Mouse (Mus musculus): ENCODE data around the gene Limch1. TPM values are rescaled to one million over a fixed set of nuclear protein-coding genes. Genes with fewer than 3 reads are reported as not detected.

Gene Limch1
- polyA plus RNA-seq, 1 experiment from 2014 or later, result 12.7 TPM

DNA sequence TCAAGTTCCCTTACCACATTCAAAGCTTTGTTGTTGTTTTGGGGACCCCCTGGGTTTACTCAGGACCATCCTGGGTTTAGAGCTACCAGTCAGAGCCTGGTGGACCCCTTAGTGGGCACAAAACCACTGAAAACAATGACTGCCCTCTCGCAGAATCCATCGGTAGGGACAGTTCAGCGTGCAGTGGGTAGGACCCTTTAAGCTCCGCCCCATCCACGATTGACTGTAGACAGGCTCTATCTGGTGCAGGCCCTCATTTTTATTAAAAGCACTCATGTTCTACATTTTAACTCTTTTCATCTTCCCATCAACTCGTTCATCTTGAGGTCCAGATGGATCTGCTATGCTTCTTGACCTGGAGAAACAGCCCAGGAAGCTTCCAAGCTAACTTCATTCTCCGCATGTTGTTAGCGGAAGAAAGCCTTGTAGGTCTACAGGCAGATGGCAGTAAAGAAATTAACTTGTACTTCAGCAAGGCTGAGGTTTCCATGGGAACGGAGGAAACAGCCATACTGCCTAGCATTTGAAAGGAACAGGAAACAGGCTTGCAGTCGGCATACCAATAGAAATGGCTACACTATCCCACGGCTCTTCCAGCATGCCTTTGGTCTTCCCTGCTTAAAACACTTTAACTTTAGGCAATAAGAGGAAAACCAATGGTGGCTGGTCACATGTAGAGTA, 14.9 kb upstream of the Limch1 start:
- no peak overlapping the region for H3K9ac ChIP-seq (replicated peaks; ENCODE audit: low read depth, low read length)
- no peaks in the 10 kb centered on the region for H3K36me3 ChIP-seq (ENCODE audit: control insufficient read depth, insufficient read depth, low read length)
- no peak overlapping the region for H3K4me3 ChIP-seq (ENCODE audit: low read depth, low read length)
- WGBS, result 56% methylated on average over 11 of the region's 11 CpGs
- H3K4me1 ChIP-seq (ENCODE audit: control insufficient read depth, insufficient read depth, low read length), result no peaks in the 10 kb centered on the region
- H3K27ac ChIP-seq (ENCODE audit: low read length), result no peak overlapping the region
- H3K27me3 ChIP-seq (ENCODE audit: control insufficient read depth, insufficient read depth, low read length), result no peaks in the 10 kb centered on the region
- no peak for ATAC-seq (ENCODE audit: insufficient number of reproducible peaks, insufficient read depth, low FRiP score, low read depth)
- H3K9me3 ChIP-seq (ENCODE audit: control insufficient read depth, low read depth, low read length), result no peaks in the 10 kb centered on the region
- no peak overlapping the region for H3K4me2 ChIP-seq (replicated peaks; ENCODE audit: low read depth, low read length)

DNA sequence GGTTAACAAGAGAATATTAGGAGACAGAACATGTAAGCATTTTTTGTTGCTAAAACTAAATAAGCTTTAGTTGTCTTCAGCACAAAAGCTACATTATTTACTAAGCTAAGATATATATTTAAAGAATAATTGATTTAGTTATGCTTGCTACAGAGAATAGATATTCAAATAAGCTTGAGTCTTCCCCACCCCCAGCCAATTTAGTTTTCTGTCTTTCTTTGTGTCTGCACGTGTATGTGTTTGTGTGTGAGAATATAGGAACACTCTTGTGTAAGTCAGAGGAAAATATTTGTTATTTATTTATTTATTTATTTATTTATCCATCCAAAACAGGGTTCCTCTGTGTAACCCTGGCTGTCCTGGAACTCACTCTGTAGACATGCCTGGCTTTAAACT, 14.3 kb upstream of the Limch1 start:
- H3K27me3 ChIP-seq (ENCODE audit: control insufficient read depth, insufficient read depth, low read length), result no peaks in the 10 kb centered on the region
- no peak overlapping the region for H3K9ac ChIP-seq (replicated peaks; ENCODE audit: low read depth, low read length)

GRCm38 (mm10) chr5:66733556-66733955, 12.1 kb upstream of the Limch1 start:
- H3K27ac ChIP-seq (ENCODE audit: low read length), result no peak overlapping the region
- H3K9ac ChIP-seq (replicated peaks; ENCODE audit: low read depth, low read length), result no peak overlapping the region
- no peaks in the 10 kb centered on the region for H3K4me1 ChIP-seq (ENCODE audit: control insufficient read depth, insufficient read depth, low read length)
- no peak overlapping the region for H3K4me2 ChIP-seq (replicated peaks; ENCODE audit: low read depth, low read length)
- WGBS, result 97% methylated on average over 1 of the region's 1 CpGs
- no peaks in the 10 kb centered on the region for H3K36me3 ChIP-seq (ENCODE audit: control insufficient read depth, insufficient read depth, low read length)
- H3K9me3 ChIP-seq (ENCODE audit: control insufficient read depth, low read depth, low read length), result no peaks in the 10 kb centered on the region
- H3K4me3 ChIP-seq (ENCODE audit: low read depth, low read length), result no peak overlapping the region
- no peaks in the 10 kb centered on the region for H3K27me3 ChIP-seq (ENCODE audit: control insufficient read depth, insufficient read depth, low read length)
- ATAC-seq (ENCODE audit: insufficient number of reproducible peaks, insufficient read depth, low FRiP score, low read depth), result no peak

More for the DNA sequence above, 14.3 kb upstream of the Limch1 start:
- no peaks in the 10 kb centered on the region for H3K4me1 ChIP-seq (ENCODE audit: control insufficient read depth, insufficient read depth, low read length)
- 79% methylated on average over 1 of the region's 1 CpGs for WGBS
- no peaks in the 10 kb centered on the region for H3K36me3 ChIP-seq (ENCODE audit: control insufficient read depth, insufficient read depth, low read length)
- no peak overlapping the region for H3K27ac ChIP-seq (ENCODE audit: low read length)
- no peak for ATAC-seq (ENCODE audit: insufficient number of reproducible peaks, insufficient read depth, low FRiP score, low read depth)
- no peaks in the 10 kb centered on the region for H3K9me3 ChIP-seq (ENCODE audit: control insufficient read depth, low read depth, low read length)
- H3K4me2 ChIP-seq (replicated peaks; ENCODE audit: low read depth, low read length), result no peak overlapping the region
- no peak overlapping the region for H3K4me3 ChIP-seq (ENCODE audit: low read depth, low read length)

GRCm38 (mm10) chr5:66739376-66739775, 6.3 kb upstream of the Limch1 start:
- 95% methylated on average over 3 of the region's 3 CpGs for WGBS

DNA sequence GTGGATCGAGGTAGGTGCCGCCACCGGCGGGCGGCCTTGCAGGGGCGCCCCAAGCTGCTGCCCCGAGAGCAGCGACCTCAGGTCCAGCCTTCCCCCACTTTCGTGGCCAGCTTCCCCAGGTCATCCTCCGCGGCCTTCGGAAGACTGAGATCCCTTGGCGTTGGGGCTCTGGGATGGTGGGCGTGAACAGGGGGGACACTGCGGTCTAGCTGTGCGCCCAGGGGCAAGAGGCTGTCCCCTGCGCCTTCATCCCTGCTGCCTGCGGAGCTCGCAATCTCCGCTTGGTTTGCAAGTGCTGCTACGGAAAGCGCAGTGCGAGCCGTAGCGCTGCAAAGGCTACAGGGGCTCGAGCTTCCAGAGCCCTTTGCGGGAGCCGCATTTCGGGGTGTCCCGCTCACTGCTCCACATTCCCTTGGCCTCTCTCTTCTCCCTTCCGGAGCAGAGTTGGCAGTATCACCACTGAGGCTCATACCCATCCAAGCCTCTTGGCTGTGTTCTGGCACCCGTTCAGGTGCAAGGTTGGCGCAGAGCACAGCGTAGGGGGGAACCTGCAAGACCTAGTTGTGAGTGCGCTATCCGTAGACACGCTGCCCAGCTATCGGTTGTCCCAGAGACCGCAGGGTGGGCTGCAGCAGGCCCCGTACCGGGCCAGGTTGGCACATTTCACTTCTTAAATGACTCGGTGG, 512 bp downstream of the Limch1 start:
- peaks cover 3% of the 10 kb centered on the region for H3K27me3 ChIP-seq (ENCODE audit: control insufficient read depth, insufficient read depth, low read length)
- no peaks in the 10 kb centered on the region for H3K9me3 ChIP-seq (ENCODE audit: control insufficient read depth, low read depth, low read length)
- H3K9ac ChIP-seq (replicated peaks; ENCODE audit: low read depth, low read length), result peak overlapping the region; percentile 28; the same call in 1 of the 2 replicates
- H3K4me3 ChIP-seq (ENCODE audit: low read depth, low read length), result peak overlapping the region; percentile 60
- WGBS, result 1% methylated on average over 42 of the region's 42 CpGs
- peaks cover 5% of the 10 kb centered on the region; the same call in 1 of the 2 replicates for H3K4me1 ChIP-seq (ENCODE audit: control insufficient read depth, insufficient read depth, low read length)
- H3K27ac ChIP-seq (ENCODE audit: low read length), result no peak overlapping the region
- peak overlapping the region; percentile 98 for H3K4me2 ChIP-seq (replicated peaks; ENCODE audit: low read depth, low read length)
- peak; percentile 37 for ATAC-seq (ENCODE audit: insufficient number of reproducible peaks, insufficient read depth, low FRiP score, low read depth)
- H3K36me3 ChIP-seq (ENCODE audit: control insufficient read depth, insufficient read depth, low read length), result no peaks in the 10 kb centered on the region

More at GRCm38 (mm10) chr5:66739376-66739775, 6.3 kb upstream of the Limch1 start:
- Histone ChIP-seq H3K36me3 (ENCODE audit: control insufficient read depth, insufficient read depth, low read length) (no peaks in the 10 kb centered on the region), H3K4me1 (ENCODE audit: control insufficient read depth, insufficient read depth, low read length) (no peaks in the 10 kb centered on the region), H3K27me3 (ENCODE audit: control insufficient read depth, insufficient read depth, low read length) (no peaks in the 10 kb centered on the region), H3K4me2 (replicated peaks; ENCODE audit: low read depth, low read length) (no peak overlapping the region), H3K4me3 (ENCODE audit: low read depth, low read length) (no peak overlapping the region), H3K9ac (replicated peaks; ENCODE audit: low read depth, low read length) (no peak overlapping the region), H3K27ac (ENCODE audit: low read length) (no peak overlapping the region), H3K9me3 (ENCODE audit: control insufficient read depth, low read depth, low read length) (no peaks in the 10 kb centered on the region)
- no peak for ATAC-seq (ENCODE audit: insufficient number of reproducible peaks, insufficient read depth, low FRiP score, low read depth)

DNA sequence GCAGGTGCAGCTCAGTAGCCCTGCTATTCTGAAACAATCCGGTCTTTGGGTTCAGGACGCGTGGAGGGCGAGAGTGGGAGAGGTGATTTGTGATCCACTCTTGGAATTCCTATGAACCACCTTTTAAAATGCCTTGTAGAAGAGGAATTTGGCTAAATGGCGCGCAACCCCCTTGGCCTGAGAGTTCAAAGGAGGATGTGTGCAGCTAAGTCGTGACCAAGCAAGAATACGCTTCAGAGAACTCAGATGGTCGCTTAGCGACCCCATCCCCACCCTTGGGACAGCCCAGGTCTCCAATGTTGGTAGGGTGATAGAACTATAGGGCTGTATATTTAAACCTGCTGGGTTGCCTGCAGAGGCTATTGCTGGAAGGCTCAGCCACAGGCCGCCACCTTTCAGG, 1.1 kb downstream of the Limch1 start:
- ATAC-seq (ENCODE audit: insufficient number of reproducible peaks, insufficient read depth, low FRiP score, low read depth), result no peak

DNA sequence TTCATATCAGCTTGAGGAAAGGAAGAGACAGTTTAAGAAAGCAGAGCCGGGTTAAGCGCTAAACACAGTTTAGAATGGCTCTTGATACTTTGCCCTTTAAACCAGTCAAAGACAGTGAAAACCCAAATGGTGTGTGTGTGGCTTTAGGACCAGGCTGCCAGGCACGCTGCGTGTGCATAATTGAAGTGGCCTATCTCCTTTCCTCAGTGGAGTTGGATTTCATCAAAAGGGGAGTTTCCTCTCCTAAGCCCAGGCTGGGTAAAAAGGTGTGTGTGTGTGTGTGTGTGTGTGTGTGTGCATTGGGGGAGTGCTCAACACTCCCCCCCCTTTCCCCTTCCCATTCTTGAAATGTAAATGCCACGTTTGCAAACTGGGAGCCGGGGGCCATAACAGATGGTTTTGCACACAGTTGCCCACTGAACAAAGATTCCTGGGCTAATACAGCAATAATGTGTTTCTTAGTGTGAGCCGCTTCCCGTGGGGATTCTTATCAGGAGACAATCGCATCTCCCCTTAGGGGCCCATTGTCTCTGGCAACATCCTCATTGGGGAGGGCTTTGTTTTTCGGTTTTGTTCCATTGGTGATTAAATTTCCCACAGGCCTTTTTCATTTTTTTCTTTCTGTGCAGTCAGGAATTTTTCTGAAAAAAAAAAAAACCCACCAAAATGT, 2.3 kb downstream of the Limch1 start:
- Histone ChIP-seq H3K4me2 (replicated peaks; ENCODE audit: low read depth, low read length) (no peak overlapping the region), H3K9ac (replicated peaks; ENCODE audit: low read depth, low read length) (no peak overlapping the region)
- 31% methylated on average over 10 of the region's 10 CpGs for WGBS

More for the DNA sequence above, 1.1 kb downstream of the Limch1 start:
- Histone ChIP-seq H3K27me3 (ENCODE audit: control insufficient read depth, insufficient read depth, low read length) (peaks cover 3% of the 10 kb centered on the region), H3K9me3 (ENCODE audit: control insufficient read depth, low read depth, low read length) (no peaks in the 10 kb centered on the region), H3K4me3 (ENCODE audit: low read depth, low read length) (peak overlapping the region; percentile 60), H3K27ac (ENCODE audit: low read length) (no peak overlapping the region), H3K36me3 (ENCODE audit: control insufficient read depth, insufficient read depth, low read length) (no peaks in the 10 kb centered on the region), H3K4me2 (replicated peaks; ENCODE audit: low read depth, low read length) (peak overlapping the region; percentile 98), H3K4me1 (ENCODE audit: control insufficient read depth, insufficient read depth, low read length) (peaks cover 7% of the 10 kb centered on the region; the same call in 1 of the 2 replicates), H3K9ac (replicated peaks; ENCODE audit: low read depth, low read length) (no peak overlapping the region)
- 10% methylated on average over 11 of the region's 11 CpGs for WGBS

DNA sequence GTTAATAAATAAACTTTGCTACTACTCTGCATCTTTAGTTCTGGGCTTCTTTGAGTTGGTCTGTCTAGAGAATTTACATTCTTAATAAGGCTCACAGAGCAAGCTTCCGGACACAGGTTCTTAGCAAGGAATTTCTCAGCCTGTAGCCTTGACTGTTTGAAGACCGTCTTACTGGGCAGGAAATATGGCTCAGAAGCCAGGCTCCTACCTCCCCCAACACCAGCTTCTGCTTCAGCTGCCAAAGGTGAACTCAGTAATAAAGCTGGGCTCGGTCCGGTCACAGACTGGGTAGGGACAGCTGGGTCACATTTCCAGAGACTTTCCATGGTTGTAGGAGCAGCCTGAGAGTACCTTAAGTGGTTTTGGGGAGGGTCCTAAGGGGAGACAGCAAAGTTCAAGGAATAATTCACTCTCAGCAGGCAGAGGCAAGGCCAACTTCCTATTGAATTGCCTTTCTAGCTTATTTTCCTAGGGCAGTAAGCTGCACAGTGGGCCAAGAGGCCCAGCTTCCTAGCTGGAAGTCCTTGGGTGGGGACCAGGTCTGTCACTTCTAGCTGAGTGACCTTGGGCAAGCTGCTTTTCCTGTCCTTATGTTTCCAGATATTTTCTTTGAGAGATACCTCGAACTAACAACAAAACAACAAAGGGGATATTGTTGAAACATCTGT, 3.0 kb downstream of the Limch1 start:
- Histone ChIP-seq H3K4me3 (ENCODE audit: low read depth, low read length) (no peak overlapping the region), H3K27ac (ENCODE audit: low read length) (no peak overlapping the region; the same call in 1 of the 2 replicates), H3K9me3 (ENCODE audit: control insufficient read depth, low read depth, low read length) (no peaks in the 10 kb centered on the region), H3K4me2 (replicated peaks; ENCODE audit: low read depth, low read length) (no peak overlapping the region), H3K9ac (replicated peaks; ENCODE audit: low read depth, low read length) (no peak overlapping the region), H3K36me3 (ENCODE audit: control insufficient read depth, insufficient read depth, low read length) (no peaks in the 10 kb centered on the region), H3K27me3 (ENCODE audit: control insufficient read depth, insufficient read depth, low read length) (peaks cover 3% of the 10 kb centered on the region), H3K4me1 (ENCODE audit: control insufficient read depth, insufficient read depth, low read length) (peaks cover 7% of the 10 kb centered on the region; the same call in 1 of the 2 replicates)
- 40% methylated on average over 5 of the region's 5 CpGs for WGBS
- no peak for ATAC-seq (ENCODE audit: insufficient number of reproducible peaks, insufficient read depth, low FRiP score, low read depth)

More for the DNA sequence above, 2.3 kb downstream of the Limch1 start:
- Histone ChIP-seq H3K27ac (ENCODE audit: low read length) (no peak overlapping the region), H3K4me3 (ENCODE audit: low read depth, low read length) (no peak overlapping the region), H3K36me3 (ENCODE audit: control insufficient read depth, insufficient read depth, low read length) (no peaks in the 10 kb centered on the region), H3K27me3 (ENCODE audit: control insufficient read depth, insufficient read depth, low read length) (peaks cover 3% of the 10 kb centered on the region), H3K4me1 (ENCODE audit: control insufficient read depth, insufficient read depth, low read length) (peaks cover 7% of the 10 kb centered on the region; the same call in 1 of the 2 replicates), H3K9me3 (ENCODE audit: control insufficient read depth, low read depth, low read length) (no peaks in the 10 kb centered on the region)
- no peak for ATAC-seq (ENCODE audit: insufficient number of reproducible peaks, insufficient read depth, low FRiP score, low read depth)

Data from stomach, embryonic 14.5 days (tissue).